Mouse (Mus musculus) E14TG2a.4 (cell line): ENCODE measurements around the gene Ssna1.

Experiments
- H3K27me3 ChIP-seq: 2 replicates; pipeline ENCODE4 v1.6.1; 2014; ENCODE audit warnings: low read length, control low read depth; ENCODE audit not compliant: insufficient read depth
- H3K36me3 ChIP-seq: 2 replicates; pipeline ENCODE4 v1.6.1; 2014; ENCODE audit warnings: low read length, control low read depth; ENCODE audit not compliant: insufficient read depth
- H3K4me1 ChIP-seq: replicated peaks from 2 replicates; pipeline ENCODE4 v1.6.1; 2014; ENCODE audit warnings: low read depth, low read length, control low read depth
- H3K4me3 ChIP-seq: replicated peaks from 2 replicates; pipeline ENCODE4 v1.5.1; 2014; ENCODE audit warnings: mild to moderate bottlenecking, low read length
- H3K9me3 ChIP-seq: 2 replicates; pipeline ENCODE4 v1.6.1; 2014; ENCODE audit warnings: low read length, control low read depth
- CTCF ChIP-seq: conservative IDR thresholded peaks from 2 replicates; pipeline ENCODE4 v1.5.1; 2014; ENCODE audit warnings: low read length
- NANOG ChIP-seq: IDR thresholded peaks from 2 replicates; pipeline ENCODE4 v1.6.1; 2014; ENCODE audit warnings: borderline replicate concordance, low read length, mixed read lengths
- POU5F1 ChIP-seq: IDR thresholded peaks from 2 replicates; pipeline ENCODE4 v1.6.1; 2014; ENCODE audit warnings: low read length, borderline replicate concordance

Ssna1 gene

GRCm38 (mm10) chr2:25271827-25272511 is at the start of gene Ssna1, which contains the start of gene Anapc2:
Gene Ssna1, minus strand, starts transcription at chr2:25272438.
Gene Anapc2, plus strand, starts transcription at chr2:25272478.
- peaks cover 88% of the 10 kb centered on the region for H3K36me3 ChIP-seq
- H3K4me1 ChIP-seq, result peaks cover 51% of the 10 kb centered on the region
- TF ChIP-seq POU5F1 (no peak), NANOG (no peak), CTCF (no peak)
- H3K9me3 ChIP-seq, result no peaks in the 10 kb centered on the region
- peak within 1 kb of the TSS; percentile 95 for H3K4me3 ChIP-seq
- no peaks in the 10 kb centered on the region for H3K27me3 ChIP-seq

- Histone ChIP-seq H3K4me1 (peaks cover 64% of the 10 kb centered on the region), H3K36me3 (no peaks in the 10 kb centered on the region), H3K4me3 (no peak overlapping the region), H3K9me3 (no peaks in the 10 kb centered on the region), H3K27me3 (peaks cover 57% of the 10 kb centered on the region)
- TF ChIP-seq NANOG, result no peak
- TF ChIP-seq CTCF, result no peak
- TF ChIP-seq POU5F1, result no peak
Measured at GRCm38 (mm10) chr2:25320084-25320483, 47.8 kb upstream of the Ssna1 start.

- H3K27me3 ChIP-seq, result peaks cover 63% of the 10 kb centered on the region
- TF ChIP-seq POU5F1 (no peak), CTCF (no peak), NANOG (no peak)
Measured at GRCm38 (mm10) chr2:25318971-25319773, 46.9 kb upstream of the Ssna1 start, which contains the start of gene Grin1. Gene Grin1, minus strand, starts transcription at chr2:25319187.

GRCm38 (mm10) chr2:25318119-25318966 is 46.1 kb upstream of the Ssna1 start:
- TF ChIP-seq NANOG, result no peak
- no peak for TF ChIP-seq POU5F1
- no peaks in the 10 kb centered on the region for H3K36me3 ChIP-seq
- H3K27me3 ChIP-seq, result peaks cover 70% of the 10 kb centered on the region
- H3K4me3 ChIP-seq, result peak overlapping the region; percentile 85
- no peaks in the 10 kb centered on the region for H3K9me3 ChIP-seq
- H3K4me1 ChIP-seq, result peaks cover 54% of the 10 kb centered on the region

More at GRCm38 (mm10) chr2:25318971-25319773, 46.9 kb upstream of the Ssna1 start, which contains the start of gene Grin1:
- Histone ChIP-seq H3K4me3 (peak within 1 kb of the TSS; percentile 85), H3K36me3 (no peaks in the 10 kb centered on the region), H3K4me1 (peaks cover 56% of the 10 kb centered on the region), H3K9me3 (no peaks in the 10 kb centered on the region)

- Histone ChIP-seq H3K27me3 (peaks cover 70% of the 10 kb centered on the region), H3K9me3 (no peaks in the 10 kb centered on the region), H3K36me3 (peaks cover 27% of the 10 kb centered on the region), H3K4me3 (peak overlapping the region; percentile 86), H3K4me1 (peaks cover 41% of the 10 kb centered on the region)
- no peak for TF ChIP-seq NANOG
Measured at GRCm38 (mm10) chr2:25311491-25311891, 39.3 kb upstream of the Ssna1 start.

GRCm38 (mm10) chr2:25310969-25311368 is 38.7 kb upstream of the Ssna1 start:
- H3K9me3 ChIP-seq, result no peaks in the 10 kb centered on the region
- peaks cover 32% of the 10 kb centered on the region for H3K36me3 ChIP-seq
- TF ChIP-seq NANOG (no peak), CTCF (no peak), POU5F1 (no peak)
- H3K27me3 ChIP-seq, result peaks cover 71% of the 10 kb centered on the region
- H3K4me3 ChIP-seq, result peak overlapping the region; percentile 86
- H3K4me1 ChIP-seq, result peaks cover 41% of the 10 kb centered on the region

- Histone ChIP-seq H3K27me3 (peaks cover 73% of the 10 kb centered on the region), H3K4me3 (peak overlapping the region; percentile 86), H3K36me3 (peaks cover 40% of the 10 kb centered on the region), H3K4me1 (peaks cover 49% of the 10 kb centered on the region), H3K9me3 (no peaks in the 10 kb centered on the region)
- no peak for TF ChIP-seq POU5F1
- TF ChIP-seq NANOG, result no peak
- no peak for TF ChIP-seq CTCF
Measured at GRCm38 (mm10) chr2:25310180-25310579, 37.9 kb upstream of the Ssna1 start.
